Mouse (Mus musculus) embryonic facial prominence, embryonic 14.5 days (tissue): Measurements from ENCODE around the gene Prrc2b. TPM values are rescaled to one million over a fixed set of nuclear protein-coding genes. Genes with fewer than 3 reads are reported as not detected.

Experiments used
- ATAC-seq: fragments of 200-750 bp; cut with Nextera tagmentation; 2 replicates; pipeline ENCODE4 v1.8.0; 2017; ENCODE audit warnings: low read depth, moderate number of reproducible peaks, moderate TSS enrichment
- DNase-seq: peaks from one replicate; pipeline ENCODE4 v3.0.0-alpha.2; 2015; ENCODE audit warnings: low spot score
- H3K27ac ChIP-seq: fragments of 300-500 bp; sonication (generic); replicated peaks from 2 replicates; pipeline ENCODE4 v1.5.1; 2014; ENCODE audit warnings: low read depth, mild to moderate bottlenecking, low read length, moderate library complexity
- H3K27me3 ChIP-seq: fragments of 300-500 bp; sonication (generic); replicated peaks from 2 replicates; pipeline ENCODE4 v1.6.1; 2014; ENCODE audit warnings: low read length; ENCODE audit not compliant: control insufficient read depth, insufficient read depth
- H3K36me3 ChIP-seq: fragments of 300-500 bp; sonication (generic); 2 replicates; pipeline ENCODE4 v1.6.1; 2014; ENCODE audit warnings: low read length, mixed read lengths; ENCODE audit not compliant: control insufficient read depth, insufficient read depth
- H3K4me1 ChIP-seq: fragments of 300-500 bp; sonication (generic); 2 replicates; pipeline ENCODE4 v1.6.1; 2014; ENCODE audit warnings: antibody characterized with exemption, low read length; ENCODE audit not compliant: control insufficient read depth, insufficient read depth
- H3K4me2 ChIP-seq: fragments of 300-500 bp; sonication (generic); 2 replicates; pipeline ENCODE4 v1.6.1; 2014; ENCODE audit warnings: low read depth, mild to moderate bottlenecking, low read length, moderate library complexity, mixed read lengths
- H3K4me3 ChIP-seq: fragments of 300-500 bp; sonication (generic); 2 replicates; pipeline ENCODE4 v1.5.1; 2014; ENCODE audit warnings: low read depth, mild to moderate bottlenecking, low read length
- H3K9ac ChIP-seq: fragments of 300-500 bp; sonication (generic); 2 replicates; pipeline ENCODE4 v1.6.1; 2014; ENCODE audit warnings: low read depth, mild to moderate bottlenecking, low read length, moderate library complexity, mixed read lengths
- H3K9me3 ChIP-seq: fragments of 300-500 bp; sonication (generic); 2 replicates; pipeline ENCODE4 v1.6.1; 2016; ENCODE audit warnings: low read length; ENCODE audit not compliant: control insufficient read depth
- WGBS: fragments of 180-500 bp; shearing (Covaris S2); extraction: QIAGEN DNeasy Blood & Tissue Kit; methylation state at CpG from one replicate; pipeline ENCODE4 v1.1.7; 2014; 5-methylcytosine and 5-hydroxymethylcytosine counted together
- polyA plus RNA-seq: library from polyadenylated mRNA; unstranded; fragments of >200 nt; fragmentation: Nextera tagmentation; extraction: Ambion mirVana; gene quantifications from 2 replicates; pipeline ENCODE4 v1.2.1, GENCODE M21; 2014

Gene Prrc2b
- polyA plus RNA-seq, 1 experiment from 2014 or later = 66.0 TPM

DNA sequence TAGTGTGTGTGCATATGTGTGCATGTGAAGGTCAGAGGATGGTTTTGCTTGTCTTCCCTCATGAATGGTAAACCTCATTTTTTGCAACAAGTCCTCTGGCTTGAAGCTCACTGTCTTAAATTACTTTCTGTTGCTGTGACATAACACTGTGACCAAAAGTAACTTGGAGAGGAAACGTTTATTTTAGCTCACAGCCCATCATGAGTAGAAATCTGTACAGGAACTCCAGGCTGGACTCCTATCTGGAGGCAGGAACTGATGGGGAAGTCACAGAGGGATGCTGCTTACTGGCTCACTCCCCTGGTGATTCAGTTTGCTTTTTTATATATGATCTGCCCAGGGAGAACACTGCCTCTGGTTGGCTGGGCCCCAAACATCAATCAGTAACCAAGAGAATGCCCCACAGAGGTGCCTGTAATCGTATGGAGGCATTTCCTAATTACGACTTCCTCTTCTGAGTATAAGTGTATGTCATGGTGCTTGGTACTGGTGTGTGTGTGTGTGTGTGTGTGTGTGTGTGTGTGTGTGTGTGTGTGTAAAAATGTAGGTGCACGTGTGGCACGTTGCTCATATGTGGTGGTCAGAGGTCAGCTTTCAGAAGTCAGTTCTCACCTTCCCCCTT is 38.3 kb downstream of the Prrc2b start:
- Histone ChIP-seq H3K27me3 (no peaks in the 10 kb centered on the region), H3K4me3 (no peak overlapping the region), H3K4me1 (no peaks in the 10 kb centered on the region), H3K9me3 (no peaks in the 10 kb centered on the region), H3K27ac (no peak overlapping the region), H3K36me3 (peaks cover 94% of the 10 kb centered on the region), H3K4me2 (no peak overlapping the region), H3K9ac (no peak overlapping the region)
- WGBS = 78% methylated on average over 5 of the region's 5 CpGs
- DNase-seq (no peak), ATAC-seq (0 out of 2 replicates have a peak, but pooled peaks have one; percentile 5)

DNA sequence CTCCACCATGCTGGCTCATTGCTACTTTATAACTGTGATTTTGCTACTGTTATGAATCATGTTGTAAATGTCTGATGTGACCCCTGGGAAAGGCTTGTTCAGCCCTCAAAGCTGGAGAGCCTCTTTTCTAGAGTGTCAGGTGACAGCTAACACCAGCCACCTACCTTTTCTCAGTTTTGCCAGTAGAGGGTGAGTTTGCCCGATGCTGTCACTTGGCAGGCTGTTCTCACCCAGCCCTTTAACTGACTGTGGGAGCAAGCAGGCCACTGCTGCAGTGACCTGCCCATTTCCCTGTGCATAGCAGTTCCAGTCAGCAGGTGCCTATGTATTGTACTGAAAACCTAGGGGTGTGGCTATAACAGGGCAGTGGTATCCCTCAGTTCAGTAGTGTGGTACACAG is 39.7 kb downstream of the Prrc2b start:
- Histone ChIP-seq H3K4me2 (no peak overlapping the region), H3K27ac (no peak overlapping the region), H3K4me3 (no peak overlapping the region), H3K4me1 (no peaks in the 10 kb centered on the region), H3K9ac (no peak overlapping the region), H3K9me3 (no peaks in the 10 kb centered on the region), H3K36me3 (peaks cover 95% of the 10 kb centered on the region), H3K27me3 (no peaks in the 10 kb centered on the region)
- WGBS = 78% methylated on average over 1 of the region's 1 CpGs
- DNase-seq = no peak
- ATAC-seq = no peak

DNA sequence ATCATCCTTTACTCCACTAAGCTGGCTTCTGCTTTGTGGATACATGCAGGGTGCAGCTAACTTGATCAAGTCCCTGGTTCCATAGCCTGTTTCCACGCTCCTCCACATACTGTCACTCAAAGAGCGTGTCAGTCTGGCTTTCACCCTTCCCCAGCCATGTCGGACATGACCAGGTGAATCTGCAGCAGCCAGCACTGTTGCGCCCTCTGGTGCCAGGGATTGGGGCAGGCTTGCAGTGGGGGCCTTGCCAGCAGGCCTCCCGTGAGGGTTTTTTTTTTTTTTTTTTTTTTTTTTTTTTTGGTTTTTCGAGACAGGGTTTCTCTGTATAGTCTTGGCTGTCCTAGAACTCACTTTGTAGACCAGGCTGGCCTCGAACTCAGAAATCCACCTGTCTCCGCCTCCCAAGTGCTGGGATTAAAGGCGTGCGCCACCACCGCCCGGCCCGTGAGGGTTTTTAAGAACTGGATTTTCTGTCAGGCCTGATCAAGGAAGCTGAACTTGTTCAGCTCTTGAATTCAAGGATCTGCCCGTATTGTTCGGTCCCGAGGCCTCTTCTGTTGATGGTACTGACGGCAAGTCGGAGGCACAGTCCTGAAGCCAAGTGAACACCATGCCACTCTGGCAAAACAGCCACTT is 41.1 kb downstream of the Prrc2b start:
- 83% methylated on average over 17 of the region's 18 CpGs for WGBS

GRCm38 (mm10) chr2:32198977-32199376 is 48.1 kb downstream of the Prrc2b start:
- Histone ChIP-seq H3K36me3 (peaks cover 100% of the 10 kb centered on the region), H3K4me2 (no peak overlapping the region), H3K9ac (no peak overlapping the region), H3K4me1 (no peaks in the 10 kb centered on the region), H3K9me3 (no peaks in the 10 kb centered on the region), H3K27me3 (no peaks in the 10 kb centered on the region), H3K27ac (no peak overlapping the region), H3K4me3 (no peak overlapping the region)
- no peak for DNase-seq
- no peak for ATAC-seq
- 79% methylated on average over 11 of the region's 11 CpGs for WGBS

More for the DNA sequence above, 41.1 kb downstream of the Prrc2b start:
- Histone ChIP-seq H3K4me2 (no peak overlapping the region), H3K27me3 (no peaks in the 10 kb centered on the region), H3K36me3 (peaks cover 96% of the 10 kb centered on the region), H3K9ac (no peak overlapping the region), H3K4me1 (no peaks in the 10 kb centered on the region), H3K9me3 (no peaks in the 10 kb centered on the region), H3K27ac (no peak overlapping the region), H3K4me3 (no peak overlapping the region)
- DNase-seq (peak; percentile 42), ATAC-seq (no peak)

DNA sequence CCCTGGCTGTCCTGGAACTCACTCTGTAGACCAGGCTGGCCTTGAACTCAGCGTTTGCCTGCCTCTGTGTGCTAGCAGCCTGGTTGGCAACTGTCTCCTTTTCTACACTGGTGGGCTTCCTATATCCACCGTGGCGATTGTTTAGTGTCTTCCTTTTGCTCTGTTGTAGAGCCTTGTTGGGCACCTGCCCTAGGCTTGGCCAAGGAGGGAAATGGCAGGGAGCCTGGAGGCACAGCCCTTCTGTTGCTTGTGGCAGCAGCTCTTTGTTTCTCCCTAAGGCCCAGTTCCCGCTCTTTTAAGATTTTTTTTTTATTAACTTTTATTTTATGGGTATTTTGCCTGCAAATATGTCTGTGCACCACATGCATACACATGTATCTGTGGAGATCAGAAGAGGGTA is 49.2 kb downstream of the Prrc2b start:
- no peak overlapping the region for H3K4me3 ChIP-seq
- H3K27me3 ChIP-seq = no peaks in the 10 kb centered on the region
- 94% methylated on average over 4 of the region's 4 CpGs for WGBS
- no peak overlapping the region for H3K9ac ChIP-seq
- DNase-seq (no peak), ATAC-seq (no peak)
- no peaks in the 10 kb centered on the region for H3K4me1 ChIP-seq
- H3K4me2 ChIP-seq = no peak overlapping the region
- H3K27ac ChIP-seq = no peak overlapping the region
- peaks cover 99% of the 10 kb centered on the region for H3K36me3 ChIP-seq
- H3K9me3 ChIP-seq = no peaks in the 10 kb centered on the region

- WGBS = 93% methylated on average over 11 of the region's 11 CpGs
- Histone ChIP-seq H3K27ac (no peak overlapping the region), H3K9me3 (no peaks in the 10 kb centered on the region), H3K36me3 (peaks cover 99% of the 10 kb centered on the region), H3K4me3 (no peak overlapping the region), H3K4me2 (no peak overlapping the region), H3K27me3 (no peaks in the 10 kb centered on the region), H3K4me1 (no peaks in the 10 kb centered on the region), H3K9ac (no peak overlapping the region)
- ATAC-seq = no peak
- no peak for DNase-seq
These were observed 49.8 kb downstream of the Prrc2b start for GRCm38 (mm10) chr2:32200712-32201111.

DNA sequence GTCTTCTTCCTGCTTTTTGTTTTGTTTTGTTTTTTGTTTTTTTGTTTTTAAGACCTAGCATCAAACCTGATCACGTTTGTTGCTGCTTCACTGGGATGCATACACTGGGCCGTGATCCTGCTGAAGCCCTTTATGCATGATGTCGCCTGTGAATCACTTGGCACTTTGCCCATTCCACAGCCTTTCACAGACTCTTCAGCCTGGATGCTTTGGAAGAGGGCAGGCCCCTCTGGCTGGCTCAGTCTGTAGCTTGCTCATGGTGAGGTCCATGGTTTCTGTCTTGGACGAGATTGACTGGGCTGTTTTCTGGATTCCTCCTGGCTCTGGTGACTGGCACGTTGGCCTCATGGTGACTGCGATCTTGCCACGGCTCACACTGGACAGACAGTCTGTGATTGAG is 50.6 kb downstream of the Prrc2b start:
- no peak overlapping the region for H3K9ac ChIP-seq
- WGBS = 74% methylated on average over 7 of the region's 7 CpGs
- ATAC-seq (no peak), DNase-seq (peak; percentile 54)
- H3K27ac ChIP-seq = no peak overlapping the region
- no peak overlapping the region for H3K4me2 ChIP-seq
- H3K4me1 ChIP-seq = no peaks in the 10 kb centered on the region
- H3K36me3 ChIP-seq = peaks cover 99% of the 10 kb centered on the region
- no peaks in the 10 kb centered on the region for H3K9me3 ChIP-seq
- no peak overlapping the region for H3K4me3 ChIP-seq
- H3K27me3 ChIP-seq = no peaks in the 10 kb centered on the region

- H3K36me3 ChIP-seq = peaks cover 99% of the 10 kb centered on the region
- no peak overlapping the region for H3K9ac ChIP-seq
- no peaks in the 10 kb centered on the region for H3K27me3 ChIP-seq
- no peak overlapping the region for H3K27ac ChIP-seq
- WGBS = 95% methylated on average over 13 of the region's 13 CpGs
- H3K4me3 ChIP-seq = no peak overlapping the region
- no peak overlapping the region for H3K4me2 ChIP-seq
- no peak for ATAC-seq
- no peaks in the 10 kb centered on the region for H3K4me1 ChIP-seq
- no peak for DNase-seq
- H3K9me3 ChIP-seq = no peaks in the 10 kb centered on the region
These were observed 53.0 kb downstream of the Prrc2b start for GRCm38 (mm10) chr2:32203853-32204252.

DNA sequence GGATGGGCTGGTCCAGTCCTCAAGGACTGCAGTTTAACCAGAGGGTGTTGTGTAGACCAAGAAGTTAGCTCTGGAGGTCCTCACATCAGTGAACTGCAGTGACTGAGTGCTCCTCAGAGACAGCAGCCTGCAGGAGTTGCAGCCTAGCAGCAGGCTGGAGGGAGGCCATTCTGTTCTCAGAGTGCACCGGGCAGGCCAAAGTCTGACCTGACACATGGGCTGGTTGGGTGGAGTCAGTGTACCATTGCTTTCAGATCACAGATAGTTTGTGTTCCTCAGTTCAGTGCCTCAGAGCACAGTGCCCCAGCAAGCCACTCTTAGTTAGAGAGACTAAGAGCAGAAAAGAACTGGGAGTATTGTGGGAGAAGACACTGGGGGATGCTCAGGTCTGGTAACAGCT is 56.8 kb downstream of the Prrc2b start:
- Histone ChIP-seq H3K27me3 (no peaks in the 10 kb centered on the region), H3K27ac (no peak overlapping the region), H3K4me3 (no peak overlapping the region), H3K4me1 (no peaks in the 10 kb centered on the region), H3K9ac (no peak overlapping the region), H3K4me2 (no peak overlapping the region), H3K9me3 (no peaks in the 10 kb centered on the region), H3K36me3 (peaks cover 99% of the 10 kb centered on the region)
- ATAC-seq = no peak
- DNase-seq = no peak
- WGBS = 94% methylated on average over 1 of the region's 1 CpGs
